Mouse (Mus musculus): Measurements from ENCODE around the gene Akt3.

GRCm38 (mm10) chr1:176992517-176992916, 265.5 kb downstream of the Akt3 start:
- TF ChIP-seq CTCF (IDR thresholded peaks at IDR 0.05; ENCODE audit: extremely low read depth, insufficient read depth, low read length) (no peak), POLR2A (IDR thresholded peaks at IDR 0.05; ENCODE audit: extremely low read depth, insufficient read depth, low read length) (no peak)

All from cortical plate, adult 2 months (tissue).